Mouse (Mus musculus) stomach, embryonic 14.5 days (tissue): Measurements from ENCODE around the gene Fig4. TPM values are rescaled to one million over a fixed set of nuclear protein-coding genes. Genes with fewer than 3 reads are reported as not detected.

Experiments
- ATAC-seq: fragments of 200-750 bp; cut with Nextera tagmentation; 2 replicates; pipeline ENCODE4 v1.8.0; 2017; ENCODE audit warnings: low read depth, moderate TSS enrichment; ENCODE audit not compliant: insufficient number of reproducible peaks, insufficient read depth, low FRiP score
- H3K27ac ChIP-seq: fragments of 300-500 bp; sonication (generic); 2 replicates; pipeline ENCODE4 v1.5.1; 2014; ENCODE audit warnings: mild to moderate bottlenecking, low read length, moderate library complexity, mixed read lengths
- H3K27me3 ChIP-seq: fragments of 300-500 bp; sonication (generic); 2 replicates; pipeline ENCODE4 v1.6.1; 2014; ENCODE audit warnings: low read length, control low read depth, mixed read lengths; ENCODE audit not compliant: control insufficient read depth, insufficient read depth
- H3K36me3 ChIP-seq: fragments of 300-500 bp; sonication (generic); 2 replicates; pipeline ENCODE4 v1.6.1; 2014; ENCODE audit warnings: mild to moderate bottlenecking, control low read depth, low read length, moderate library complexity, mixed read lengths; ENCODE audit not compliant: control insufficient read depth, insufficient read depth
- H3K4me1 ChIP-seq: fragments of 300-500 bp; sonication (generic); 2 replicates; pipeline ENCODE4 v1.6.1; 2014; ENCODE audit warnings: low read length, control low read depth, mixed read lengths; ENCODE audit not compliant: control insufficient read depth, insufficient read depth
- H3K4me2 ChIP-seq: fragments of 300-500 bp; sonication (generic); replicated peaks from 2 replicates; pipeline ENCODE4 v1.6.1; 2014; ENCODE audit warnings: low read depth, low read length, control low read depth
- H3K4me3 ChIP-seq: fragments of 300-500 bp; sonication (generic); 2 replicates; pipeline ENCODE4 v1.5.1; 2014; ENCODE audit warnings: low read depth, low read length, control low read depth
- H3K9ac ChIP-seq: fragments of 300-500 bp; sonication (generic); replicated peaks from 2 replicates; pipeline ENCODE4 v1.6.1; 2014; ENCODE audit warnings: low read depth, mild to moderate bottlenecking, control low read depth, low read length, moderate library complexity, mixed read lengths
- H3K9me3 ChIP-seq: fragments of 300-500 bp; sonication (generic); 2 replicates; pipeline ENCODE4 v1.6.1; 2016; ENCODE audit warnings: low read depth, low read length, control low read depth; ENCODE audit not compliant: control insufficient read depth
- WGBS: fragments of 180-500 bp; shearing (Covaris S2); extraction: QIAGEN DNeasy Blood & Tissue Kit; methylation state at CpG from one replicate; pipeline ENCODE4 v1.1.7; 2014; 5-methylcytosine and 5-hydroxymethylcytosine counted together
- polyA plus RNA-seq: library from polyadenylated mRNA; unstranded; fragments of >200 nt; fragmentation: Nextera tagmentation; extraction: Ambion mirVana; gene quantifications from 2 replicates; pipeline ENCODE4 v1.2.1, GENCODE M21; 2014

The Fig4 gene
- polyA plus RNA-seq, 1 experiment from 2014 or later = 17.0 TPM

- Histone ChIP-seq H3K9me3 (no peaks in the 10 kb centered on the region), H3K36me3 (no peaks in the 10 kb centered on the region), H3K4me2 (no peak overlapping the region), H3K27me3 (no peaks in the 10 kb centered on the region), H3K4me1 (no peaks in the 10 kb centered on the region), H3K4me3 (no peak overlapping the region), H3K9ac (no peak overlapping the region), H3K27ac (no peak overlapping the region)
- WGBS = 85% methylated on average over 5 of the region's 5 CpGs
- ATAC-seq = no peak
Observed at GRCm38 (mm10) chr10:41153229-41153750, 149.8 kb downstream of the Fig4 start.

DNA sequence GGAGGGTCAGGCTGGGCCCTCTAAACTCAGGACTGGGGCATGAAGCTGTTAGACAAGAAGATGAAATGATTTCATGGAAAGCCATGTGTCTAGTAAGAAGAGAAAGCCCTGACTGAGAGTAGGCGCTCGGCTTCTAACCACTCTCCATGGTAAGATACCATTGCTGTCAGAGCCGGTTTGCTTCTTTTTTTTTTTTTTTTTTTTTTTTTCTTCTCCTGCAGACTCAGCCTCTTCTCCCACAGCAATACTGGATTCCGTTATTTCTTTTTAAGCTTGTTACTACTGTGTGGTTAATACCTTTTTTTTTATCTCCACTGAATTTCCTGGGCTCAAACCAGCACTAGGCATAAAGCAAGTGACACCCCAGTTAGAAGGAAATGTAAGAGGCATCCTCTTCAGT lies 151.2 kb downstream of the Fig4 start:
- no peak overlapping the region for H3K4me2 ChIP-seq
- H3K36me3 ChIP-seq = no peaks in the 10 kb centered on the region
- no peaks in the 10 kb centered on the region for H3K9me3 ChIP-seq
- no peaks in the 10 kb centered on the region for H3K27me3 ChIP-seq
- H3K27ac ChIP-seq = no peak overlapping the region
- no peak overlapping the region for H3K4me3 ChIP-seq
- no peaks in the 10 kb centered on the region for H3K4me1 ChIP-seq
- ATAC-seq = no peak
- WGBS = 85% methylated on average over 4 of the region's 4 CpGs
- no peak overlapping the region for H3K9ac ChIP-seq

DNA sequence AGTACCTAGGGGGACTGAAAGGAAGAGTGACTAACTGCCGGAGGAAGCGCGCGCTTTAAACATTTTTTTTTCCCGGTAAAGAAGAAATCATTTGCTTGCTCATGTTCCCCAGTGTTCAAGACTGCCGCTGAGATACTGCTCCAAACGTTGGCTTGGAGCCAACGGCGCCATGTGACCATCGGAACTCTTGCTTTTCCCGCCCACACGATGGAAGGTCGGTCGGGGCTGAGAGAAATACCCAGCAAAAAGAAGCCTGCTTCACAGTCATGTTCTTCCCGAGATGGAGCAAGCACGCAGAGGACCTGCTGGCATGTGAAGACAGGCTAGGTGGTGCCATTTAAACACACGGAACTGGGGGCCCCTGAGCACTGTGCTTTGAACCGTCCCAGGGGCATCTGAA lies 151.6 kb downstream of the Fig4 start:
- Histone ChIP-seq H3K4me1 (no peaks in the 10 kb centered on the region), H3K36me3 (no peaks in the 10 kb centered on the region), H3K4me2 (no peak overlapping the region), H3K4me3 (no peak overlapping the region), H3K27me3 (no peaks in the 10 kb centered on the region), H3K9me3 (no peaks in the 10 kb centered on the region), H3K27ac (no peak overlapping the region), H3K9ac (no peak overlapping the region)
- no peak for ATAC-seq
- 56% methylated on average over 18 of the region's 18 CpGs for WGBS

DNA sequence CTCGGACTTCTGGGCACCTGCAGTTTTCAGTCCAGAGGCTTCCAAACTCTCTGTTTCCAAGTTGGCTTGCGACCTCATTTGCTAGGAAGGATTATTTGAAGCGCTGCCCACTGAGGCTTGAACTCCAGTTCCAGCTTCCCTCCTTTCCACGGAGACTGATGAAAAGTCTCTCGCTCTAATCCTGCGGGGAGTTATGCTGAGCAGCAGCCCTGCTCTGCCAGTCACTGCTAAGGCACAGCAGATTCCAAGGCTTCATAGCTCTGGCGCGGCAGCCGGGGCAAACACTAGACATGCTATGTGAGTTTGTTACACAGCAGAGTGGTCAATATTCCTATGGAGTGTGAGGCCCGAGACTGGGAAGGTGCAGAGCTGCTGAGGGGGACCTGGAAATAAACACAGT lies 152.0 kb downstream of the Fig4 start:
- no peak for ATAC-seq
- no peaks in the 10 kb centered on the region for H3K36me3 ChIP-seq
- H3K9ac ChIP-seq = no peak overlapping the region
- WGBS = 64% methylated on average over 10 of the region's 10 CpGs
- no peaks in the 10 kb centered on the region for H3K4me1 ChIP-seq
- H3K27me3 ChIP-seq = no peaks in the 10 kb centered on the region
- H3K9me3 ChIP-seq = no peaks in the 10 kb centered on the region
- no peak overlapping the region for H3K4me2 ChIP-seq
- no peak overlapping the region for H3K4me3 ChIP-seq
- no peak overlapping the region for H3K27ac ChIP-seq

GRCm38 (mm10) chr10:41150496-41150895 lies 152.6 kb downstream of the Fig4 start:
- Histone ChIP-seq H3K4me2 (no peak overlapping the region), H3K9ac (no peak overlapping the region), H3K27me3 (no peaks in the 10 kb centered on the region), H3K4me1 (no peaks in the 10 kb centered on the region), H3K9me3 (no peaks in the 10 kb centered on the region), H3K4me3 (no peak overlapping the region), H3K36me3 (no peaks in the 10 kb centered on the region), H3K27ac (no peak overlapping the region)
- 93% methylated on average over 2 of the region's 2 CpGs for WGBS
- ATAC-seq = no peak

DNA sequence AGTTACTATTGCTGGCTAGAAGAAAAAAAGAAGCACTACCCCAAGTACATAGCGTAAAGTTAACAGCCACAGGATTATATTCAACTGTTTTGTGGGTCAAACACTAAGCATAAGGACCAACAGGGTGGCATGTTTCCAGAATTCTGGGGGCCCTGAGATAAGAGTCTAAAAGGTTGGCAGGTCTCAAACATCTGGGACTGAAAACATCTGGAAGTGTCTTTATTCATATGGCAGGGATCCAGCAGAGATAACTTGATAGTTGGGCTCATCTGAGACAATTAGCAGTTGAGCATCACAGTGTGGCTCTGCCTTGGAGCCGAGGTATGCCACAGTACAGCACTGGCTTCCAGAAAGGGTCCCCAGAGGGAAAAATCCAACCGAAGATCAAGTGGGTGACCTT lies 153.8 kb downstream of the Fig4 start:
- 64% methylated on average over 3 of the region's 3 CpGs for WGBS

DNA sequence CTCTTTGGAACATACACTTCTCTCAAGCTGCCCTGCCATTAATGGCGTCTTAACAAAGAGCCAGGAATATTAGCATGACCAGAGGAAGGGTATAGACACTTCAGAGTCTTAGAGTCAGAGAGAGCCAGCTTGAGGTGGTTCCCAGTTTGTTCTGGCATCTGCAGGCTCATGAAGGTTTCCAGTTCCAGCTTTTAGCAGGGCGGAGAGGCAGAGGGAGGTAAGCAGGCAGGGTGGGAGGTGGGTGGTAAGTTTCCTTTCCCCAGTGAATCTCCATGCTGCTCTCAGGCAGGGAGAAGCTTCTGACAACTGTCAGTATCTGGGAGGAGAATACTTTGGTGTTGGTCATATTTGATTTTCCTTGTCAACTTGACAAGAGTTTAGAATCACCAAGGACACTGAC lies 156.9 kb downstream of the Fig4 start:
- WGBS = 75% methylated on average over 2 of the region's 2 CpGs
- Histone ChIP-seq H3K36me3 (no peaks in the 10 kb centered on the region), H3K9me3 (no peaks in the 10 kb centered on the region), H3K4me3 (no peak overlapping the region), H3K4me2 (no peak overlapping the region), H3K9ac (no peak overlapping the region), H3K27me3 (no peaks in the 10 kb centered on the region), H3K4me1 (no peaks in the 10 kb centered on the region), H3K27ac (no peak overlapping the region)
- no peak for ATAC-seq

More for the DNA sequence above, 153.8 kb downstream of the Fig4 start:
- Histone ChIP-seq H3K9ac (no peak overlapping the region), H3K36me3 (no peaks in the 10 kb centered on the region), H3K4me2 (no peak overlapping the region), H3K9me3 (no peaks in the 10 kb centered on the region), H3K4me3 (no peak overlapping the region), H3K27me3 (no peaks in the 10 kb centered on the region), H3K27ac (no peak overlapping the region), H3K4me1 (no peaks in the 10 kb centered on the region)
- ATAC-seq = no peak

Other genes with a start within 250 kb of the Fig4 start
- gene Gpr6, start 231.0 kb downstream of the Fig4 start, polyA plus RNA-seq = not detected in 2 replicates
- not detected in 2 replicates for gene Ak9, start 720 bp upstream of the Fig4 start, polyA plus RNA-seq
- 16.7 and 19.2 TPM in 2 replicates for gene Zbtb24, start 147.1 kb upstream of the Fig4 start, polyA plus RNA-seq
- 39.3 and 42.8 TPM in 2 replicates for gene Mical1, start 173.1 kb upstream of the Fig4 start, polyA plus RNA-seq
- 55.1 and 59.6 TPM in 2 replicates for gene Smpd2, start 187.1 kb upstream of the Fig4 start, polyA plus RNA-seq
- 1.8 and 2.2 TPM in 2 replicates for gene Ppil6, start 187.2 kb upstream of the Fig4 start, polyA plus RNA-seq
- gene Cd164, start 216.2 kb upstream of the Fig4 start, polyA plus RNA-seq = 178 and 202 TPM in 2 replicates